Mouse (Mus musculus) spleen, adult 18-20 months (tissue): ENCODE results near the gene Ankra2.

Experiments
- DNase-seq, 2 experiments: peaks; one replicate each; pipeline ENCODE4 v3.0.0; 2022; ENCODE audit warnings: mixed read lengths in 2 of 2

Ankra2 gene

DNA sequence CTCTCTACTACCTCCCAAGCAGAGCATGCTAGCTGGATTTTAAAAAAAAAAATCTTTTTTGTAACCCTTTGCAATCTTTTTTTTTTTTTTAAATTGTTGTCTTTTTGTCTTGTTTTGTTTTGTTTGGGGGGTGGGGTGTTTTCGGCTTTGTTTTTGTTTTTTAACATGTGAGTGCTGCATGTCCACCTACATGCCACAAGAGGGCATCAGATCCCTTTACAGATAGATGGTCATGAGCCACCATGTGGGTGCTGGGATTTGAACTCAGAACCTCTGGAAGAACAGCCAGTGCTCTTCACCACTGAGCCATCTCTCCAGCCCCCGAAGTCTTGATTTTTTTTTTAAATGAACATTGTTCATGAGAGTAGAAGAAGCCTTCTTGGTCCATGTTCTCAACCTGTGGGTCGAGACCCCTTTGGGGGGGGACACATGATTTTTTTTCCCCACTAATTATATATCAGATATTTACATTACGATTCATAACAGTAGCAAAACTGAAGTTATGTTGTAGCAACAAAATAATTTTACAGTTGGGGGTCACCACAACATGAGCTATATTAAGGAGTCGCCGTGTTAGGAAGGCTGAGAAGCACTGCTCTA is 35.1 kb downstream of the Ankra2 start:
- no peak for DNase-seq

DNA sequence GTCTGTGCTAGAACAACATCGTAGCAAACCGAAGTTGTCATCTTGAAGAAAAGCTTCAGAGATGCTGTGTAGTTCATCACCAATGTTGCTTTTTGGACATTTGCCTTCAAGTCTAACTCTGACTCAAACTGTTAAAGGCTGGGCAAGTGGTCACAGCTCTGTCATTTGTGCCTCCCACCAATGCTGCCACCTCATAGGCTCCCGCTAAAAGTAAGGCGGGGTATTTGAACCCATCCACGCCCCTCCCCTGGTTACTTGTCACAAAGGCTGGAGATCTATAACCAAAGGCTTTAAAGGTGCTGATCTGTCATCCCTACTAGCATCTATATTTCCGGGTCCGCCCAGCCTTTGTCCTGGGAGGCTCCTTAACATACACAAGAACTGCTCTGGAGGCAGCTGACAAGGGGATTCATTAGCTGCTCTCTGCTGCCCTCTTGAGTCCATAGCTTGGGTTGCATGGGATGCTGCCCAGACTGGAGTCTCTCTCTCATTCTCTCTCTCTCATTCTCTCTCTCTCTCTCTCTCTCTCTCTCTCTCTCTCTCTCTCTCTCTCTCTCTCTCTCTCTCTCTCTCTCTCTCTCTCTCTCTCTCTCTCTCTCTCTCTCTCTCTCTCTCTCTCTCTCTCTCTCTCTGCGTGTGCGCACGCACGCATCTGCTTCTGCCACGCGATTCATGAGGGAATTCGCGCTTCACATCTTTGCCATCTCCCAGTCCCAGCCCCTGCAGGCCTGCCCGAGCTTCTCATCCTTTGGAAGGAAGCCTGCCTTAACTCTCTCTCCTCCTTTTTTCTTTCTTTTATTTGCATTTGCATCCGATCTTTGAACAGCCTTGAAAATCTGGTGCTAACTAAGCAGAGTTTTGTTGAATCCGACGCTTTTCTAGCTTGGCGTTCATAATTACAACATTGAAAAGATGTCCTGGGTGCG is 36.2 kb downstream of the Ankra2 start:
- DNase-seq: peak; percentile 11 to 67

- no peak for DNase-seq
Observed at GRCm38 (mm10) chr13:98305257-98305656, 42.4 kb downstream of the Ankra2 start.

DNA sequence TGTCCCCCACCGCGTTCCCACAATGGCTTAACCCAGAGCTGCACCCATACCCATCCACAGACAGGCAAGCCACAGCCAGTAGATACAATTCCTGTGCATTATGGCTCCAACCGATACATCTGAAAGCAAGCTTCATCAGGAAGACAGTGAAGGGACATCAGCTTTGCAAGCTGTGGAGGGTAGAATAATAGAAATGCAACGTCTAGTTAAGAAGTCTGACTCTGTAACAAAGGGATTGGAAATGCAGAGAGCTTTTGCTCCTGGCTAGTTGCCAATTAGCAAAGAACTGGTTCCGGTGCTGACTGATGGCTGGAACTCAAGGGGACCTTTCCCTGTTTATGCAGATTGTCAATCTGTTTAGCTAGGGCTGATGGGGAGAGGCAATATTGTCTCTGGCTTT is 43.5 kb downstream of the Ankra2 start:
- DNase-seq: no peak

DNA sequence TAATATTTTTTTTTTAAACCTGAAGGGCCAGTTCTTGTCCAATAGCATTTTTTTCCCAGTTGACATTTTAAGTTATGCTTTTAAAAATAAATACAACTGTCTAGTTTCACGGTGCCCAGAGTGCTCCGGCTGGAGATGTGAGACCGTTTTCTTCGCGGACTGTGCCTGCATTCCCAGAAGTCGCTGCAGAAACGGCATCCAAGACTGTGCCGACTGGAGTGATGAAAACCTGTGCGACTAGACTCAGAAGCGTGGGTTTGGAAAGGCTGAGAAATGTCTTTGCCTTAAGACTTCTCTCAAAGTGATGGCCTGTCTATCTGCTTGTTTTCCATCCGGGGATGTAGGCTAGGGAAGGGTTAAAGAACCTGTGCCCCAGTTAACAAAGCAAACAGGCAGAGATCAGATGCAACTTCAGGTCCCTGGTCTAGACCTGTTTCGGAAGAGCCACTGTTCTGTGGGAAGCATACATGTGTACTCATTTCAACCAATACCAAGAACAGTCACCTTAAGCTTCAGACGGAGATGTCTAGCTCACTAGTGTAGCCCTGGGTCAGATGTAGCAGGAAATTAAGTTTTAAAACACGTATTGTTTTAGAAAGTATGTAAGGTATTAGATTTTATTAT is 44.1 kb downstream of the Ankra2 start:
- no peak for DNase-seq

- DNase-seq: no peak
Observed at GRCm38 (mm10) chr13:98308004-98308403, 45.1 kb downstream of the Ankra2 start.

- DNase-seq: no peak
Observed at GRCm38 (mm10) chr13:98308724-98309123, 45.9 kb downstream of the Ankra2 start.

GRCm38 (mm10) chr13:98311597-98311996 is 48.7 kb downstream of the Ankra2 start:
- no peak for DNase-seq

GRCm38 (mm10) chr13:98313631-98314030 is 50.8 kb downstream of the Ankra2 start:
- DNase-seq: no peak

GRCm38 (mm10) chr13:98315124-98315523 is 52.2 kb downstream of the Ankra2 start:
- no peak for DNase-seq

GRCm38 (mm10) chr13:98316140-98316479 is 53.2 kb downstream of the Ankra2 start:
- DNase-seq: no peak

DNA sequence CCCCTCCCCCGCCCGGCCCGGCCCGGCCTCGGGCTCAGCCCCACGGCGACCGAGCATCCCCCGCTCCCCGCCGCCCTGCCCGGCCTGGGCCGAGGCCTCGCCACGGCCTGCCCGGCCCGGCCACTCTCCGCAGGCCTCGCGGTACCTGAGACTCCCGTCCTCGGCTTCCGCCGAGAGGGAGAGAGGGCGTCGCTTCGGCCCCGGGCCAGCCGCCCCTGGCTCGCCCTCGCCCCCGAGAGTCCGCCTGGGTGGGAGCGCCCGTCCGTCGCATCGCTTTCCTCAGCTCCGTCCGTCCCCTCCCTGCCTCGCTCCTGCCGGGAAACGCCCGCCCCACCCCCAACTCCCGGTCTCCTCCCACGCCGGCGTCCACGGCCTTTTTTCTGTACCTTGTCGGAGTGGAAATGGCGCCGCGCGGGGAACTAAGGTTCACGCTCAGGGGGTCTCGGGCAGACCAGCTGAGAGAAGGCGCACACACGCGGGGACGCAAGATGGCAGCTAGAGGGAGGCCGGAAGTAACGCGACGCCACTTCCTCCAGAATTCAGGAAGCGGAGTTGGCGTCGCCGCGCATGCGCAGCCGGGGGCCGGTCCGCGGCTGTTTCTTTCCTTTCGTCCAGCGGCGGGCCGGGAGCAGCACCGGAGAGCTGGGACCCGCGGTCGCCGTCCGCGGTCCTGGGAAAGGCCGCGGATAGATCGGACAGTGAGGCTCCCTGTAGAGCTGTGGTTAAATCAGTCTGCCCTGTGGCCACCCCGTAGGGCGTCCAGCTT is 53.8 kb downstream of the Ankra2 start, which contains the start of gene Btf3:
Btf3 (minus strand) TSS at position 527 of the 766 bp plus-strand sequence.
- peak; percentile 84 to 89 for DNase-seq

DNA sequence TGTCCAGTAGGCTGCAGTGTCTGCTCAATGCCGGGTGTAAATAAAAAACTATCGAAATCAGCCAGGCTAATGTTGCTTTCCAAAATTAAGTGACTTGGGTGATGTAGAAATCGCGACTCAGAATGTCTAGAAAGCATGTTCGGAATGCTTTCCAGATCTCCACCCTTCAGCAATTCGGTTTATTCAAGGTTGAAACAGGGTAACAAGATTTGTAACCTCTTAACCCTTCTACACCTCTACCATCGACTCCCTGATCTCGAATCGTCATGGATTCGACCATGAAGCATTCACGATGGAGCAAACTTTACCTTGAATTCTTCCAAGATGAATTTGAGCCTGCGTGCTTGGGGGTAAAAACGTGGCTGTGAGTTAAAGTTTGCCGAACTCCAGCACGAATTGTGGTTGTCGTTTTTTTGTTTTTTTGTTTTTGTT is 54.4 kb downstream of the Ankra2 start:
- no peak for DNase-seq

- DNase-seq: no peak
Observed at GRCm38 (mm10) chr13:98317911-98318310, 55.0 kb downstream of the Ankra2 start.
